Mouse (Mus musculus) frontal cortex, postnatal 25 days (tissue): Measurements from ENCODE around the gene Echs1.

ENCODE experiments used
- DNase-seq, 2 experiments: peaks; one replicate each; pipeline ENCODE4 v3.0.0; 2022; ENCODE audit warnings: low spot score in 2 of 2

Echs1 gene

GRCm38 (mm10) chr7:140115583-140116328 is 520 bp downstream of the Echs1 start, which contains the start of gene Paox:
Paox (plus strand) TSS chr7:140115799.
- DNase-seq = peak in 1 of 2 experiments; percentile 35

- DNase-seq = no peak
Observed at GRCm38 (mm10) chr7:140111943-140112342, 4.3 kb downstream of the Echs1 start.

GRCm38 (mm10) chr7:140104009-140104408 is 12.3 kb downstream of the Echs1 start:
- DNase-seq = no peak

- peak; percentile 59 to 74 for DNase-seq
Observed at GRCm38 (mm10) chr7:140101993-140102860, 14.0 kb downstream of the Echs1 start, which contains the start of gene Fuom. Fuom (minus strand) TSS chr7:140102441.

GRCm38 (mm10) chr7:140101498-140101897 is 14.8 kb downstream of the Echs1 start:
- DNase-seq = no peak

GRCm38 (mm10) chr7:140098466-140098865 is 17.8 kb downstream of the Echs1 start:
- DNase-seq = no peak

GRCm38 (mm10) chr7:140096055-140096454 is 20.2 kb downstream of the Echs1 start:
- no peak for DNase-seq

GRCm38 (mm10) chr7:140095556-140095955 is 20.7 kb downstream of the Echs1 start:
- DNase-seq = no peak

GRCm38 (mm10) chr7:140094954-140095353 is 21.3 kb downstream of the Echs1 start:
- DNase-seq = no peak

GRCm38 (mm10) chr7:140092924-140093528 is 23.2 kb downstream of the Echs1 start, which contains the start of gene Prap1:
Prap1 (plus strand) TSS chr7:140093395.
- no peak for DNase-seq

GRCm38 (mm10) chr7:140090601-140091000 is 25.7 kb downstream of the Echs1 start:
- DNase-seq = no peak

GRCm38 (mm10) chr7:140082242-140082678 is 34.0 kb downstream of the Echs1 start, which contains the start of gene Caly:
Caly (minus strand) TSS chr7:140082548.
- DNase-seq = peak; percentile 70 to 85

GRCm38 (mm10) chr7:140081408-140082241 is 34.7 kb downstream of the Echs1 start:
- peak; percentile 33 to 35 for DNase-seq

- DNase-seq = peak; percentile 65 to 85
Observed at GRCm38 (mm10) chr7:140080503-140081156, 35.6 kb downstream of the Echs1 start.

- peak in 1 of 2 experiments; percentile 62 for DNase-seq
Observed at GRCm38 (mm10) chr7:140078711-140079110, 37.6 kb downstream of the Echs1 start.

- no peak for DNase-seq
Observed at GRCm38 (mm10) chr7:140077698-140078097, 38.6 kb downstream of the Echs1 start.

- DNase-seq = no peak
Observed at GRCm38 (mm10) chr7:140070042-140070711, 46.1 kb downstream of the Echs1 start.

- no peak for DNase-seq
Observed at GRCm38 (mm10) chr7:140067397-140067796, 48.9 kb downstream of the Echs1 start.

GRCm38 (mm10) chr7:140063092-140063491 is 53.2 kb downstream of the Echs1 start:
- DNase-seq = peak; percentile 61 to 69

- DNase-seq = no peak
Observed at GRCm38 (mm10) chr7:140062307-140062706, 54.0 kb downstream of the Echs1 start.
